Mouse (Mus musculus) brain, embryonic 14.5 days (tissue): Measurements from ENCODE around the gene Kcnk15.

Experiments
- CTCF ChIP-seq: fragments of 200-500 bp; IDR thresholded peaks from 2 replicates; pipeline ENCODE4 v1.5.1; 2012; ENCODE audit warnings: inconsistent platforms, mild to moderate bottlenecking, moderate library complexity, borderline replicate concordance; ENCODE audit not compliant: insufficient read depth, insufficient read length; ENCODE audit errors: extremely low read depth
- POLR2A ChIP-seq: fragments of 200-500 bp; IDR thresholded peaks from 2 replicates; pipeline ENCODE4 v1.6.1; 2012; ENCODE audit warnings: mild to moderate bottlenecking, inconsistent platforms, borderline replicate concordance; ENCODE audit not compliant: poor library complexity, insufficient read depth, insufficient read length, severe bottlenecking; ENCODE audit errors: extremely low read depth

GRCm38 (mm10) chr2:163897988-163898535 lies 44.6 kb downstream of the Kcnk15 start:
- TF ChIP-seq POLR2A (no peak), CTCF (no peak)
